Mouse (Mus musculus): ENCODE measurements around the gene Arvcf.

The Arvcf gene

GRCm38 (mm10) chr16:18411026-18411649 lies 63.2 kb downstream of the Arvcf start:
- DNase-seq: peak; percentile 72 to 90

- peak; percentile 86 to 95 for DNase-seq
These were observed 64.0 kb downstream of the Arvcf start for GRCm38 (mm10) chr16:18411802-18412476.

- DNase-seq: no peak
These were observed 65.2 kb downstream of the Arvcf start for GRCm38 (mm10) chr16:18413032-18413816.

- peak; percentile 54 to 63 for DNase-seq
These were observed 68.2 kb downstream of the Arvcf start for GRCm38 (mm10) chr16:18416094-18416761.

- no peak for DNase-seq
These were observed 68.9 kb downstream of the Arvcf start for GRCm38 (mm10) chr16:18416837-18417236.

- DNase-seq: no peak
These were observed 69.5 kb downstream of the Arvcf start for GRCm38 (mm10) chr16:18417491-18417890.

- no peak for DNase-seq
These were observed 71.0 kb downstream of the Arvcf start for GRCm38 (mm10) chr16:18418756-18419602.

GRCm38 (mm10) chr16:18419603-18420026 lies 71.6 kb downstream of the Arvcf start:
- no peak for DNase-seq

GRCm38 (mm10) chr16:18420571-18420970 lies 72.6 kb downstream of the Arvcf start:
- no peak for DNase-seq

- DNase-seq: peak in 1 of 2 experiments; percentile 40
These were observed 75.4 kb downstream of the Arvcf start for GRCm38 (mm10) chr16:18423203-18423914.

- no peak for DNase-seq
These were observed 75.9 kb downstream of the Arvcf start for GRCm38 (mm10) chr16:18423915-18424265.

- no peak for DNase-seq
These were observed 76.5 kb downstream of the Arvcf start for GRCm38 (mm10) chr16:18424364-18425045.

- no peak for DNase-seq
These were observed 77.7 kb downstream of the Arvcf start for GRCm38 (mm10) chr16:18425475-18426214.

- peak; percentile 78 to 89 for DNase-seq
These were observed 78.3 kb downstream of the Arvcf start, which contains the start of gene Txnrd2 for GRCm38 (mm10) chr16:18426215-18426791. TSS of gene Txnrd2 (plus strand) at chr16:18426384.

- DNase-seq: no peak
These were observed 78.9 kb downstream of the Arvcf start, which contains the start of gene Comt for GRCm38 (mm10) chr16:18426802-18427280. TSS of gene Comt (minus strand) at chr16:18426852.

GRCm38 (mm10) chr16:18428011-18428515 lies 80.1 kb downstream of the Arvcf start:
- no peak for DNase-seq

- DNase-seq: no peak
These were observed 80.6 kb downstream of the Arvcf start for GRCm38 (mm10) chr16:18428516-18429042.

- DNase-seq: no peak
These were observed 81.7 kb downstream of the Arvcf start for GRCm38 (mm10) chr16:18429641-18430040.

GRCm38 (mm10) chr16:18430641-18431212 lies 82.7 kb downstream of the Arvcf start:
- no peak for DNase-seq

All from kidney, postnatal 25 days (tissue).